Mouse (Mus musculus): ENCODE data around the gene Fam122b. TPM values are rescaled to one million over a fixed set of nuclear protein-coding genes. Genes with fewer than 3 reads are reported as not detected.

The Fam122b gene
- polyA plus RNA-seq, 1 experiment from 2014 or later: 3.3 TPM

- Histone ChIP-seq H3K27ac (no peak overlapping the region), H3K9me3 (no peaks in the 10 kb centered on the region), H3K36me3 (replicated peaks) (no peaks in the 10 kb centered on the region), H3K4me2 (no peak overlapping the region), H3K9ac (no peak overlapping the region), H3K4me3 (no peak overlapping the region), H3K27me3 (replicated peaks) (no peaks in the 10 kb centered on the region), H3K4me1 (no peaks in the 10 kb centered on the region)
- no peak for ATAC-seq (replicated peaks)
- 68% methylated on average over 6 of the region's 6 CpGs for WGBS
Observed at GRCm38 (mm10) chrX:53224353-53224944, 45.2 kb downstream of the Fam122b start.

- Histone ChIP-seq H3K4me3 (no peak overlapping the region), H3K4me1 (no peaks in the 10 kb centered on the region), H3K27ac (no peak overlapping the region), H3K27me3 (replicated peaks) (no peaks in the 10 kb centered on the region), H3K4me2 (no peak overlapping the region), H3K9me3 (no peaks in the 10 kb centered on the region), H3K9ac (no peak overlapping the region), H3K36me3 (replicated peaks) (no peaks in the 10 kb centered on the region)
- WGBS: 74% methylated on average over 9 of the region's 9 CpGs
- no peak for ATAC-seq (replicated peaks)
Observed at GRCm38 (mm10) chrX:53220855-53221254, 48.8 kb downstream of the Fam122b start.

GRCm38 (mm10) chrX:53214557-53215229, 54.9 kb downstream of the Fam122b start:
- no peak overlapping the region for H3K4me3 ChIP-seq
- no peak for ATAC-seq (replicated peaks)
- no peak overlapping the region for H3K9ac ChIP-seq
- no peak overlapping the region for H3K27ac ChIP-seq
- no peaks in the 10 kb centered on the region; the same call in 1 of the 2 replicates for H3K4me1 ChIP-seq
- H3K4me2 ChIP-seq: no peak overlapping the region
- H3K27me3 ChIP-seq (replicated peaks): no peaks in the 10 kb centered on the region
- 65% methylated on average over 7 of the region's 7 CpGs for WGBS
- no peaks in the 10 kb centered on the region for H3K36me3 ChIP-seq (replicated peaks)
- no peaks in the 10 kb centered on the region for H3K9me3 ChIP-seq

- WGBS: 77% methylated on average over 2 of the region's 2 CpGs
- H3K4me2 ChIP-seq: no peak overlapping the region
- ATAC-seq (replicated peaks): no peak
- H3K27ac ChIP-seq: no peak overlapping the region
- H3K27me3 ChIP-seq (replicated peaks): no peaks in the 10 kb centered on the region
- no peaks in the 10 kb centered on the region; the same call in 1 of the 2 replicates for H3K4me1 ChIP-seq
- no peak overlapping the region for H3K9ac ChIP-seq
- no peaks in the 10 kb centered on the region for H3K9me3 ChIP-seq
- no peaks in the 10 kb centered on the region for H3K36me3 ChIP-seq (replicated peaks)
- no peak overlapping the region for H3K4me3 ChIP-seq
Observed at GRCm38 (mm10) chrX:53213838-53214237, 55.8 kb downstream of the Fam122b start.

GRCm38 (mm10) chrX:53212485-53212884, 57.1 kb downstream of the Fam122b start:
- no peaks in the 10 kb centered on the region for H3K27me3 ChIP-seq (replicated peaks)
- H3K9me3 ChIP-seq: no peaks in the 10 kb centered on the region
- no peak overlapping the region for H3K9ac ChIP-seq
- no peaks in the 10 kb centered on the region; the same call in 1 of the 2 replicates for H3K4me1 ChIP-seq
- WGBS: 49% methylated on average over 9 of the region's 9 CpGs
- H3K4me2 ChIP-seq: no peak overlapping the region
- no peak overlapping the region for H3K27ac ChIP-seq
- ATAC-seq (replicated peaks): no peak
- no peak overlapping the region for H3K4me3 ChIP-seq
- no peaks in the 10 kb centered on the region for H3K36me3 ChIP-seq (replicated peaks)

- Histone ChIP-seq H3K4me3 (no peak overlapping the region), H3K9me3 (no peaks in the 10 kb centered on the region), H3K36me3 (replicated peaks) (no peaks in the 10 kb centered on the region), H3K27me3 (replicated peaks) (no peaks in the 10 kb centered on the region), H3K4me2 (no peak overlapping the region), H3K4me1 (no peaks in the 10 kb centered on the region; the same call in 1 of the 2 replicates), H3K9ac (no peak overlapping the region), H3K27ac (peak overlapping the region; percentile 60; the same call in 1 of the 2 replicates)
- peak; percentile 83 for ATAC-seq (replicated peaks)
- 30% methylated on average over 7 of the region's 7 CpGs for WGBS
Observed at GRCm38 (mm10) chrX:53211756-53212483, 57.7 kb downstream of the Fam122b start.

- Histone ChIP-seq H3K4me1 (no peaks in the 10 kb centered on the region; the same call in 1 of the 2 replicates), H3K4me3 (no peak overlapping the region), H3K9ac (no peak overlapping the region), H3K27ac (no peak overlapping the region), H3K27me3 (replicated peaks) (no peaks in the 10 kb centered on the region), H3K4me2 (no peak overlapping the region), H3K36me3 (replicated peaks) (no peaks in the 10 kb centered on the region), H3K9me3 (no peaks in the 10 kb centered on the region)
- 59% methylated on average over 7 of the region's 7 CpGs for WGBS
- no peak for ATAC-seq (replicated peaks)
Observed at GRCm38 (mm10) chrX:53209431-53209830, 60.2 kb downstream of the Fam122b start.

- Histone ChIP-seq H3K27ac (no peak overlapping the region), H3K4me3 (no peak overlapping the region), H3K4me1 (no peaks in the 10 kb centered on the region), H3K9ac (no peak overlapping the region), H3K4me2 (no peak overlapping the region), H3K27me3 (replicated peaks) (no peaks in the 10 kb centered on the region), H3K9me3 (no peaks in the 10 kb centered on the region), H3K36me3 (replicated peaks) (no peaks in the 10 kb centered on the region)
- ATAC-seq (replicated peaks): no peak
- 59% methylated on average over 3 of the region's 3 CpGs for WGBS
Observed at GRCm38 (mm10) chrX:53204690-53205311, 64.8 kb downstream of the Fam122b start.

- 81% methylated on average over 5 of the region's 5 CpGs for WGBS
- Histone ChIP-seq H3K27ac (no peak overlapping the region), H3K36me3 (replicated peaks) (no peaks in the 10 kb centered on the region), H3K4me2 (no peak overlapping the region), H3K4me1 (no peaks in the 10 kb centered on the region), H3K4me3 (no peak overlapping the region), H3K9ac (no peak overlapping the region), H3K27me3 (replicated peaks) (no peaks in the 10 kb centered on the region), H3K9me3 (no peaks in the 10 kb centered on the region)
- no peak for ATAC-seq (replicated peaks)
Observed at GRCm38 (mm10) chrX:53201616-53202015, 68.0 kb downstream of the Fam122b start.

- no peak for ATAC-seq (replicated peaks)
- 87% methylated on average over 4 of the region's 4 CpGs for WGBS
- Histone ChIP-seq H3K4me2 (no peak overlapping the region), H3K4me1 (no peaks in the 10 kb centered on the region), H3K36me3 (replicated peaks) (no peaks in the 10 kb centered on the region), H3K4me3 (no peak overlapping the region), H3K27ac (no peak overlapping the region), H3K9ac (no peak overlapping the region), H3K9me3 (no peaks in the 10 kb centered on the region), H3K27me3 (replicated peaks) (no peaks in the 10 kb centered on the region)
Observed at GRCm38 (mm10) chrX:53197681-53198080, 71.9 kb downstream of the Fam122b start.

GRCm38 (mm10) chrX:53196392-53196791, 73.2 kb downstream of the Fam122b start:
- H3K36me3 ChIP-seq (replicated peaks): no peaks in the 10 kb centered on the region
- no peak for ATAC-seq (replicated peaks)
- no peak overlapping the region for H3K4me3 ChIP-seq
- H3K9me3 ChIP-seq: no peaks in the 10 kb centered on the region
- no peak overlapping the region for H3K4me2 ChIP-seq
- WGBS: 41% methylated on average over 5 of the region's 5 CpGs
- H3K4me1 ChIP-seq: no peaks in the 10 kb centered on the region
- no peaks in the 10 kb centered on the region for H3K27me3 ChIP-seq (replicated peaks)
- no peak overlapping the region for H3K9ac ChIP-seq
- H3K27ac ChIP-seq: no peak overlapping the region

Measured in midbrain, embryonic 15.5 days (tissue).